Mouse (Mus musculus): ENCODE measurements around the gene Zfp354b. TPM values are rescaled to one million over a fixed set of nuclear protein-coding genes. Genes with fewer than 3 reads are reported as not detected.

Gene Zfp354b
- 1 to 10 TPM in 1 of 2 experiments, under 1 TPM in 1; 0.96 to 1.7 TPM for total RNA-seq (2021)
- long read RNA-seq, experiment 1, partial matches to known transcripts, result 0 of 1 reads
- long read RNA-seq, experiment 1, other reads (novel, unspliced or antisense), result 1 of 1 reads
- long read RNA-seq, experiment 2, partial matches to known transcripts, result 0 of 1 reads
- long read RNA-seq, experiment 2, other reads (novel, unspliced or antisense), result 0 of 1 reads

DNA sequence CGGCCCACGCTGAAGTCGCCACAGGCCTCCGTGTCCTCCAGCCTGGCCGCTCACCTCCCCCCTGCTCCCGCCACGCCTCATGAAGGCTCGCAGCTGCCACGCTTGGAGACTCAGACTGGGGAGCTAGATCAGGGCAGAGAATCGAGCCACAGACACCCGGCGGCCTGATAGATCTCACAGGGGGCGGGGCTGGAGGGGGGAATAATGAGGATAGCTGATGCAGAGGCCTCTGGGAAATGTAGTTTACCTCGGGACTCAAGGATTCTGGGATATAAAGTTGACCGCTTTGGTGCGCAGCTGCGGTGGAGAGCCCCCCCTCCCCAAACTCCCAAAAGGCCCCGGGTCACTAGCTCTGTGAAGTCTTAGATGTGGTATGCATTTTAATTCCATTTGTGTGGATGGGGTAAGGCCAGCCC is at the start of gene Zfp354b:
TSS of gene Zfp354b (minus strand) at position 183 of the 416 bp plus-strand sequence.
- DNase-seq, result peak; percentile 73 to 79
- intact Hi-C loops (cut with DNase I), result loop anchor here (5.0 to 10.0 kb wide), 2 partner anchors 126 to 333 kb away; partner anchors contain the start of genes BC049762, Clk4 and Zfp354a

DNA sequence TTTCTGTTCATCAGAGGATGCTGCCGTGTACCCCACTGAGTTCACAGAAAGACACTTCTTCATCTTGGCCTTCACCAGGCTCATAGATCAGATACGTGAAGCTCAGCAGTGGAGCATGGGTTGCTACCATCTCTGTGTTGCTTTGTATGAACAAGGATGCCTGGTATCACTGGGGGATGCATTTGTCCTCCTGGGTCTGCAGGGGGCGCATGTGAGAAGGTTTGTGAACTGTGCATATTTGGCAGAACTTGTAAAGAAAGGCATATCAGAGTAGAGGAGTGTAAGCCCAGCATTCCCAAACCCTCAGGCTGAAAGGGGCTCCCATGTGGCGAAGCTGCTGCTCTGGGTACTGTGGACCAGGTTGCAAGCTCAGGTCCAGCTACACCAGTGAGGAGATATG is 45.8 kb upstream of the Zfp354b start:
- intact Hi-C loops (cut with DNase I), result no loop called here

DNA sequence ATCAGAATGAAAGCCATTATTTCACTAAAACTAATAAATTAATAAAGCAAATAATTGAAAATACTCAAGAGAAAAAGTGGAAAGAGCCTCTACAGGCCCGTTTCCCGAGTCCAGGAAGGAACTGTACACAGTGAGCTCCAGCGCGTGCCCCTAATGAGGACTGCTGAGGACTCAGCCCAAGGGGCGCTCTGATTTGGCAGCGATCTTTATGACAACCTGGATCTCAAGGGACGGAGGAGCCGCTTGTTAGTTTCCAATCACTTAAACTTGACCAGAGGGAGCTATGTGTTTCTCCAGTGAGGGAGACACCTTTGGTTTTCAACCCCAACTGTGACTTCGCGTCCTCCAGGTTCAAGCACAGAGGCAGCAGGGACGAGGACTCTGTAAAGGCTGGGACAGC is 34.8 kb upstream of the Zfp354b start, which contains the start of gene Olfr1378:
TSS of gene Olfr1378 (plus strand) at position 301 of the 400 bp plus-strand sequence.
- intact Hi-C loops (cut with DNase I), result no loop called here
- DNase-seq, result no peak

More for the DNA sequence above, 45.8 kb upstream of the Zfp354b start:
- DNase-seq, result no peak

DNA sequence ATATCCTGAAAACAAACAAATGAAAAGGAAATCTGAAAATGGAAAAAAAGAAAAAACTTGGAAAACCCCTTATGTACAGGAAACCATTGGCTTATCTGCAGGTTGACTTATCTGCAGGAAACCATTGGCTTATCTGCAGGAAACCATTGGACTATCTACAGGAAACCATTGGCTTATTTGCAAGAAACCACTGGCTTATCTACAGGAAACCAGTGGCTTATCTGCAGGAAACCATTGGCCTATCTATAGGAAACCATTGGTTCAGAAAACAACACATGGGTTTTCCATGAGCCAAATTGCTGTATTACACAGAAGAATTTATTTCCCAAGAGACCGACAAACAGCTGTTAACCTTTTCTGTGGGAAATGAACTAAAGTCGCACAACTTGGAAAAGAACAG is 33.5 kb upstream of the Zfp354b start:
- no peak for DNase-seq
- intact Hi-C loops (cut with DNase I), result no loop called here

DNA sequence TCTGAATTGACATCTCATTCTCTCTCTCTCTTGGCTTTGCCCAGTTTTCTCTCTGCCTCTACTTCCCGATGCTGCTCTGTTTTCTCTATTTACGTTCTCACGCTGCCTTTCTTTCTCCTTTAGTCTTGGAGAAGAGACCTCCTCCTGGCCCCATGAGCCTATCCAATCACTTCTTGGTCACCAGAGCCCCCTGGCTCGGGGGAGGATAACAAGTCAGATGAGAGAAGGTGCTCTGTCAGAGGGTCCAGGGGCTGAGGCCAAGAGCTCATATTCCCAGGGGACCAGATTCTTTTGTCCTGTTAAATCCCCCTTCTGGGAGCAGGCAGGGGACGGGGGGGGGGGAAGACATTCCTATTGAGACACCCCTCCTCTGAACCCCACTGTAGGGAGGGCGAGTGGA is 22.2 kb upstream of the Zfp354b start, which contains the start of gene Prop1:
TSS of gene Prop1 (minus strand) at position 101 of the 400 bp plus-strand sequence.
- DNase-seq, result no peak
- intact Hi-C loops (cut with DNase I), result no loop called here

DNA sequence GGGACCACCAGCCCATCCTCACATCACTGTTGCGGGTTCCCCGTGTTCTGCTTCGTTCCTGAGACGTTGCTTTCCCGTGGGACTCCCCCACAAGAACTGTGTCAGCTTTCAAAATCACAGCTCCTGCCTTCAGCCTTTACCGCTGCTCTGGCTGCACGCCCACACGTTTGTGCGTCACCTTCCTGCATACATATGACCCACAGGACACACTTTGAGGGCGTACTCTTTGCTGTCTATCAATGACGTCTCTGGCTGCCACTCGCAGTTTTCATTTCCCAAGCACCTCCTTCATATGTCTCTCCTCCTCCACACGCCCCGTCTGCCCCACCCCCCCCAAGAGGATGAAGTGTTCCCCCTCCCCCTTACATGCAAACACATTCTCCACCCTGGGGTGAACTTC is 20.9 kb upstream of the Zfp354b start:
- intact Hi-C loops (cut with DNase I), result no loop called here
- DNase-seq, result no peak

DNA sequence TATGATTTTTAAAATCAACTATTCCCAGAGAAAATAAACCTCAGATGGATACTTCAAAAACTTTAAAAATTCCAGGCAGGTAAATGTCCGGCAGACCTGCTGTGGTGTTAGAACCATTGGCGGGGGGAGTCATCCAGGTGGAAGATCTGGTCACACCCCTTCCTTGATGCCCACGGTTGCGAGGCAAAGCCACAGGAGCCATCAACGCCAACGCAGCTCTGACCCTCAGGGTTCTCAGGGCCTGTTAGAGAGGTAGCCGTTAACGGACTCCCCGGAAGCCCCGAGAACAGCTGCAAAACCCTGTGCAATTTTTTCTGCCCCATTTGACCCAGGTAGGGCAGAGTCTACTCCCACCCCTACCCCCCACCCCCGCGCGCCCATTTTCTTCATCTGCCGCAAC is 12.1 kb upstream of the Zfp354b start, which contains the start of gene 4933414I15Rik:
TSS of gene 4933414I15Rik (minus strand) at position 260 of the 400 bp plus-strand sequence.
- intact Hi-C loops (cut with DNase I), result no loop called here

DNA sequence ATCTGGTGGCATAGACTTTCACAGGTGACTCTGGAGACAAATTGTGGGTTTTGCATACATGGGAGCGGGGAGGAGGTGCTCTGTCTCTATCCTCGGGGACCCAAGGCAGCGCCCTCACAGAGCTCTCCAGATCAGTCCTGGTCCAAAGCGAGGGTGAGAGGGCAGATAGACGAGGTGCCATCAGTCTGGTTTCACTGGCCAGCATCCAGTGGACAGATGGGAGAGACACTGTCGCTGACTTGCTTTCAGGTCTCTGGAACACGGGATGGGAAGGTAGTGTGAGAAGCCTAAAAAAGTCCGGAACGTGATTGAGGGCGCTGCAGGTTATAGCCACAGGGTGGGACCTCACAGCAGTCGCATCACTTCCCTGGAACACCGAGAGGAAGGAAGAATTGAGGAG is 11.0 kb upstream of the Zfp354b start:
- intact Hi-C loops (cut with DNase I), result no loop called here

More for the DNA sequence above, 12.1 kb upstream of the Zfp354b start, which contains the start of gene 4933414I15Rik:
- no peak for DNase-seq

DNA sequence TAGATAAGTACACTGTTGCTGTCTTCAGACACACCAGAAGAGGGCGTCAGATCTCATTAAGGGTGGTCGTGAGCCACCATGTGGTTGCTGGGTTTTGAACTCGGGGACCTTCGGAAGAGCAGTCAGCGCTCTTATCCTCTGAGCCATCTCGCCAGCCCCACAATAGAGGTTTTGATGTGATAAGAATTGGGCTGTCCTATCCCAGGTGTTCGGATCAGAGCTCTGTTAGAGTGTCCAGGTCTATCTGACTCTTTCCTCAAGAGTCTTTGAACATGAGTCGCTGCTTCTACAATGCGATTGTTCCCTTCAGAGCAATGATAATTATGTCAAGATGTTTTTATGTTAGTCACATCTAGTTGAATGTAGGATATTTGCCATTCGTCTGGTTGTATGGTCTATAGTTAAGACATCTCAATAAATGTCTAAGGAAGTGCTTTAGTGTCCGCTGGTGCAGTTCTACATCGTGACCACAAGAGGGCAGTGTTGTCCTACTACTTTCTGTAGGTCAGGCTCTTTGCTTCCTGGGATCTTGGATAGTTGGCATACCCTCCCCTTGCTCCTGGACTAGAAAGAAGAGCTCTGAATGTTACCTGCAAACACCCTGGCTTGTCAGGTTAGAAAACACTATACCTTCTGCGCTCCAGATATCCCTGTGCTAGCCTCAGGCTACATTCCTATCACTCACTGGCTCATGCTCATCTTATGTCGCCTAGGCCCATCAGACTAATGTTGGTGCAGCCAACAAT is 8.4 kb upstream of the Zfp354b start:
- intact Hi-C loops (cut with DNase I), result loop anchor here (1.0 to 10.0 kb wide), 2 partner anchors 94 to 325 kb away; partner anchors contain the start of genes BC049762 and Clk4
- peak in 1 of 2 experiments; percentile 47 for DNase-seq

More for the DNA sequence above, 11.0 kb upstream of the Zfp354b start:
- no peak for DNase-seq

DNA sequence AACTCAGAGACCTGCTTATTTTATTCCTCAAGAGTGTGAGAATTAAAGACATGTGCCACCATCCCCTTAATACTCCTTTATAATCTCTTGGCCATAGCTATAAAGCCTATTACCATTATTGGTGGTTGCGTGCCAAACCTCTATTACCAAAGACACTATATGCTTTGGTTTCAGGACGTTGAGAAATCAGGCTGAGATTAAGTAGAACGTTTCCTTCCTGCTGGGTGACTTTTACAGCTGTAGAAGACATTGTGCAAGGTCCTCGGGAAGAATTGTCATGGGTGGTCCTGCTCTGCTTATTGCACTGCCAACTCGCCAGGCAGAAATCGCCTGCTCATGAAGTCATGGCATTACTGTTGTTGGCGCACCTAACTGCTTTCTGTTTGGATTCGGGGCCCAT is 7.0 kb upstream of the Zfp354b start:
- DNase-seq, result no peak
- intact Hi-C loops (cut with DNase I), result loop anchor here (10.0 kb wide), 1 partner anchor 326 kb away; the partner anchor contains the start of genes BC049762 and Clk4

DNA sequence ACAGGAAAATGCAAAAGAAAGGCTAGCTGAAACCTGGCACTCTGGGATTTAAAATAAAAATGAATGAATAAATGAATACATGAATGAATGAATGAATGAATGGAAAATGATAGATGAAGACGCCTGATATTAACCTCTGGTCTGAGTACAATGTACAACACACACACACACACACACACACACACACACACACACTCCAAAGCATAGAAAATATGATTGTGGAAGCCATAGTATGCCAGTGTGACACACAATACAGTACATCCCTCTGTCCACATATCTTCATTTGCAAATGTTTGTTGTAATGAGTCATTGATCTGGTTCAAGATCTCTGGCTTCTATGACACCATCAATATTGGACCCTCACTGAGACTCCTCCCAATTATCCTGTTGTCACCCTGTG is 607 bp upstream of the Zfp354b start:
- DNase-seq, result no peak
- intact Hi-C loops (cut with DNase I), result loop anchor here (5.0 to 10.0 kb wide), 2 partner anchors 125 to 333 kb away; partner anchors contain the start of genes BC049762, Clk4 and Zfp354a

DNA sequence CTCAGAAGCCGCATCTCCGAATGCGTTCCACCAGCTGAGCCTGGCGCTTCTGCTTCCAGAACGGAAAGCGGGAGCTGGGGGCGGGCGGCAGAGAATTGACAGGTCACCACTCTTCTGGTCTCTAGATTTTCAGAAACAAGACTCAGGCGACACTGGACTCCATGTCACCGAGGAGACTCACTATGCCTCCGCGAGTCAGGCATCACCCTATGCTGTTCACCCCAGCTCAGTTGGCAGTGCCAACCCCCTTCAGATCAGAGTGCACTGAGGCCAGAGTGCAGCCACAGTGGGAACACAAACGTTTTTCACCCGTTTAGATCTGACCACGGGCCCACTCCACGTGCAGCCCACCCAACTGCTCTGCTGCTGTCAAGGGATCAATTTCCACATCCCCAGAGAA is 412 bp downstream of the Zfp354b start:
- DNase-seq, result peak in 1 of 2 experiments; percentile 32
- intact Hi-C loops (cut with DNase I), result loop anchor here (5.0 to 10.0 kb wide), 2 partner anchors 126 to 334 kb away; partner anchors contain the start of genes BC049762, Clk4 and Zfp354a

DNA sequence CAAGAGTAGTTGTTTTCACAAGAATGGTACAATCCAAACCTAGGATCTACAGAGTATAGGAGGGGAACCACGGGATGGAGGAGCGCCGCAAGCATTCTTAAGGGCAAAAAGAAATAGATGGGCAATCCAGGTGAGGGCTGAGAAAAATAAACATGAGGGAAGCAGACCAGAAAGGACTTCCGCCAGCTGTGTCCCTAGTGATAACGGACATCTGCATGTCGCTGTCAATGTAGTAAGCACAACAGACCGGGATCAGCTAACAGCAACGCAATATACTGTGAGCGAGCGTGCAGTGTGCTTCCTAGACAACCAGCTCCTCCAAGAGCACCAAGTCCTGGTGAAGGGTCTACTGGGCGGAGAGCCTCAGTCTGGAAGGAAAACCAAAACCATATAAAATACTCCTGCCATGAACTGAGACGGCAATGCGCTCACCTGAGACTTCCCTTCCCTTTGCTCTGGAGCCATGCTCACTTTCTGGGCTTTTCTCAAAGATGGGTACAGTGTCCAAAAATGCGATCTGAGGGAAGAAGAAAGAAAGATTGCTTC is 891 bp downstream of the Zfp354b start:
- no peak for DNase-seq
- intact Hi-C loops (cut with DNase I), result loop anchor here (5.0 to 10.0 kb wide), 2 partner anchors 127 to 334 kb away; partner anchors contain the start of genes BC049762, Clk4 and Zfp354a

DNA sequence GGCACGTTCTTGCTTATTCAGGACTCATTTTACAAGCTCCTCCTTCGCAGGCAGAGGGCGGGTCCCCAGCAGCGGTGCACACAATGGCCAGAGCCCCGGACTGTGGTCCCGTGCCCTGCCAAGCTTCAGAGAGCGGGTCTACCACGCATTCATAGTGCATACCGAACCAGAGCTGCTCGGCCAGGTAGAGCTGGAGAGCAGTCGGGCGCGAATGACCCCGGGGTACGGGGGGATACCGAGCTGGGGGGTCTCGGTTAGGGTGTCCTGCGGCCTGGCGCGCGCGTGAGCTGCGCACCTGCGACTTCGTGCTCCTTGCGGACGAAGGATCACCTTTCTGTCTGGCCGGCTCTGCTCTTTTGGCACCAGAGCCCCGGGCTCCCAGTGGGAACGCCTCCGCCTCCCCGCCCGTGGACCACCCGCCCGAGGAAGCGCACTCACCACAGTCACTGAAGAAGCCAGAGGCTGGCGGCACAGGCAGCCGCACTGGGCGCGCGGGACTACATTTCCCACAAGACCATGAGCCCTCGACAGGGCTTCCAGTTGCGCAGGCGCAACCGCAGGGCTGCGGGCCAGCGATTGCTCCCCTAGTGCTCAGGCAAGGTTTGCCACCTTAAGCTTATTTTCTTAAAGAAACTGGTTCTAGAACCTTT is 15.6 kb downstream of the Zfp354b start, which contains the start of gene Zfp2:
TSS of gene Zfp2 (minus strand) at position 495 of the 650 bp plus-strand sequence.
- peak; percentile 91 to 94 for DNase-seq
- intact Hi-C loops (cut with DNase I), result no loop called here

DNA sequence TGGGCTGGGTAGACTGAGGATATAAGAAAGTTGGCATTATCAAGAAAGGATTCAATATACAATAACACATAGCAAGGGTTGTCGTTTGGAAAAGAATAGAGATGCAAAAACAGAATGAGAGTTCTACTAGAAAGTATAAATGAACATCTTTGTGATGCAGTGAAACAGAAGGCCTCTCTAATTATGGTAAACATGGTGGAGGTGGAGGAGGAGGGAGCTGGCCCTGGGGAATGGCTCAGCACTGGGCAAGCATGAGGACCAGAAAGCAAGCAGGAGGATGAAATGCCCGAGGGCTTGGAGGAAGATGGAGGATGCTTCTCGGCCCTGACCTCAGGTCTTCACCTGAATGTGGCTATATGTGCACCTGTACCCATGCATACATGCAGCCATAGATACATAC is 17.0 kb downstream of the Zfp354b start:
- intact Hi-C loops (cut with DNase I), result no loop called here
- no peak for DNase-seq

DNA sequence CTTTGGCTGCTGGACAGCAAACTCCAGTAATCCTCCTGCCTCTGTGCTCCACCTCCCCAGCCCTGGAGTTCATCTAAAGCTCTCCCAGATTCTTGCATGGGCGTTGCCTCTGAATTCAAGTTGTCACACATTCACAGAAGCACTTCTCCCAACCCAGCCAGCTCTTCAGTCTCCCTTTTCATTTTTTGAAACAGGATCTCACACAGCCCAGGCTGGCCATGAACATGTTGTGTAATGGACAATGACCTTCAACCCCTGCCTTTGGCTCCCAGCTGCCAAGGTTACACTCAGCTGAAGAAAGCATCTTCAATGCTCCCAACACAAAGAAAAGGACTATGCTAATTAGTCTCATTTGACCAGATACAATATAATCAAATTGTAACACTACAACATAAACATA is 18.1 kb downstream of the Zfp354b start:
- intact Hi-C loops (cut with DNase I), result no loop called here
- no peak for DNase-seq

DNA sequence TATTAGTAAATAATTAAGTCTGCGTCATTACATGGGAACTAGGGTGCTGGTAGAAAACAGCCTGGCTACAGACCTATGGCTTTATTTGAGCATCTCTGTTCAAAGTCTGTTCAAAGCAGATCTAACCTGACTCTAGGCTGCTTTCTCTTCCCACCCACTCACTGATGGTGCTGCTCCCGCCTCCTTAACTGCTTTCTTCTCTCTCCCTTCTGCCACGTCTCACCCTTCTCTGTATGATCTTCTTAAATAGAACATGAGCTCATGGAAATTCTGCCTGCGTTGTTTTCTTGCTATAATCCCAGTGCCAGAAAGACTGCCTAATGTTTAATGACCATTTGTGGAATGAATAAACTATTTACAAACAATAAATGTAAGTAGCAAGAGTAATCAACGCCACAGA is 23.3 kb downstream of the Zfp354b start:
- intact Hi-C loops (cut with DNase I), result no loop called here
- no peak for DNase-seq

DNA sequence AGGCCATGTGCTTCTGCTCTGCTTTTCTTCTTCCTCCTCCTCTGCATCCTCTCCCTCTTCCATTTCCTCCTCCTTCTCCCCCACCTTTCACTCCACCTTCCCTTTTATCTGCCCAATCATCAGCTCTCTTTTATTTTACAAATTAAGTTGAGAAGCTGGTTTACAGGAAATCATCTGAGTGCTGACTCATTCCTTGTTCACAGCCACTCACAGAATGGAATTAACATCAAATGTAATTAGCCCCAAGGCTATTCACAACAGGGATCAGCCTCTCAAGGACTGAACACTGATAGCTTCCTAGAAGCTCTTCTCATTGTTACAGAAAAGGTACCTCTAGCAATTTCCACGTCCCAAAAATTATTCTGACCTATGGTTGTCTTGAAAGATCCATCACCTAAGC is 34.1 kb downstream of the Zfp354b start:
- intact Hi-C loops (cut with DNase I), result no loop called here
- DNase-seq, result no peak

DNA sequence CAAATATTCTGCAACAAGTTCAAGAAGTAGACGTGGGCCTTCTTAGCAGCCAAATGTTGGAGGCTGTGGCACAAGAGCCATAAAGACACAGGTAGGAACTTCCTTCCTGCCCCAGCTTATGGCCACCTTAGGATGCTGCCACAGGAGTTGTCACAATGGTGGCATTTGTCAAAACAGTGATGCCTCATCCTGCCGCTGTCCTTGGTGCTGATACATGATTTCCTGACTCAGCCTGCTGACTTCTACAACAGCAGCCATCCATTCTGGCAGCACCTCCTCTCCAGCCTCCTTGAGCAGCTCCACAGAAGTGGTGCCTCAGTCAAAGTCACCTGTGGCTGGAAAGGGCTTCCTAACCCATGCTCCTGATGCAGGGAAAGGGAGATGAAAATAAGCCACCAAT is 39.0 kb downstream of the Zfp354b start:
- intact Hi-C loops (cut with DNase I), result no loop called here
- DNase-seq, result peak in 1 of 2 experiments; percentile 4

Data from heart, postnatal 14 days (tissue).